Mouse (Mus musculus): Measurements from ENCODE around the gene Ecm2. TPM values are rescaled to one million over a fixed set of nuclear protein-coding genes. Genes with fewer than 3 reads are reported as not detected.

Gene Ecm2
- 15.4 TPM for polyA plus RNA-seq (2014; fragmentation: Illumina TruSeq; extraction: RNeasy Lipid Tissue Mini Kit (QIAGEN cat#74804); ENCODE audit: low read depth, low replicate concordance)

DNA sequence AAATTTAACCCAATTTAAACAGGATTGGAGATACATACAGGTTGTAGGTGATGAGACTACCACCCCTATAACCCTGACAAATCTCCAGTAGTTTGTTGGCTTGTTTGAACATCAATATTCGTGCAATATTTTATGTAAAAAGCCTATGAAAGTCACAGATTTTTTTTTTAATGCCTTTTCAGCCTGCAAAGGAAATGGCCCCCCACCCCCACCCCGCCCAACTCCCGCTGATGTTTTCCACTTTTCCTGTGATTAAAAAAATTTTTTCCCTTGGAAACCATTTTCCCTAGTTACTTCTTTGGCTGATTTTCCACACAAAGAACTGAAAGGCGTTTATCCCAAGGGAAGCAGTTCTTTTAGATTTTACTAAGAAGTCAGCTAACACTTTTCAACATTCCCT is at the start of gene Ecm2:
Gene Ecm2 (plus strand): TSS at position 301 of the 400 bp plus-strand sequence.

GRCm38 (mm10) chr13:49492376-49493368 is 11.9 kb upstream of the Ecm2 start, which contains the start of gene Tes3-ps:
Tes3-ps (plus strand) TSS chr13:49493318.

DNA sequence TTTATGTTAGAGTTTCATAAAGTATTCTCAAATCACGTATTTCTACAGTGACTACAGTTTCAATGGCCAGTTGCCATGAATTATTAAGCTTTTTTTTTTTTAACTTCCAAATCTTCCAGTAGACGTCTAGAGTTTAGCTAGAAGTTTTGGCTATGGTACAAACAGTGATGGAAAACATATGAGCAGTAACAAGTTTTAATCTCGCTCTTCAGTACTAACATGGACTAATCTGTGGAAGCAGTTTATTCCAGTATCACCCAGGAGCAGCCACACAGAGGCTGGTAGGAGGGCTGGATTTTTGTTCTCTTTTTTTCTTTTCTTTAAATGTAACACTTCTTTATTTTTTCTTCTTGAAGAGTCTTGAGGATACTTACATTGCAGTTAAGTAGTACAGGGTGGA is 39.7 kb downstream of the Ecm2 start, which contains the start of gene Aspn:
Gene Aspn (plus strand): TSS at position 165 of the 400 bp plus-strand sequence.

GRCm38 (mm10) chr13:49581541-49582530 is 77.2 kb downstream of the Ecm2 start, which contains the start of gene Omd:
Omd (plus strand) TSS chr13:49582462.

Other genes with a start within 250 kb of the Ecm2 start
- 3.0 TPM for gene Fgd3, start 184.5 kb upstream of the Ecm2 start, polyA plus RNA-seq (2014; fragmentation: Illumina TruSeq; extraction: RNeasy Lipid Tissue Mini Kit (QIAGEN cat#74804); ENCODE audit: low read depth, low replicate concordance)
- gene Bicd2, start 163.2 kb upstream of the Ecm2 start, polyA plus RNA-seq (2014; fragmentation: Illumina TruSeq; extraction: RNeasy Lipid Tissue Mini Kit (QIAGEN cat#74804); ENCODE audit: low read depth, low replicate concordance), result 22.7 TPM
- 14.9 TPM for gene Ippk, start 83.6 kb upstream of the Ecm2 start, polyA plus RNA-seq (2014; fragmentation: Illumina TruSeq; extraction: RNeasy Lipid Tissue Mini Kit (QIAGEN cat#74804); ENCODE audit: low read depth, low replicate concordance)
- gene Tes3-ps, start 11.5 kb upstream of the Ecm2 start, polyA plus RNA-seq (2014; fragmentation: Illumina TruSeq; extraction: RNeasy Lipid Tissue Mini Kit (QIAGEN cat#74804); ENCODE audit: low read depth, low replicate concordance), result 0.12 TPM
- 22.3 TPM for gene Aspn, start 39.6 kb downstream of the Ecm2 start, polyA plus RNA-seq (2014; fragmentation: Illumina TruSeq; extraction: RNeasy Lipid Tissue Mini Kit (QIAGEN cat#74804); ENCODE audit: low read depth, low replicate concordance)
- gene Omd, start 77.7 kb downstream of the Ecm2 start, polyA plus RNA-seq (2014; fragmentation: Illumina TruSeq; extraction: RNeasy Lipid Tissue Mini Kit (QIAGEN cat#74804); ENCODE audit: low read depth, low replicate concordance), result 5.0 TPM
- gene Ogn, start 103.2 kb downstream of the Ecm2 start, polyA plus RNA-seq (2014; fragmentation: Illumina TruSeq; extraction: RNeasy Lipid Tissue Mini Kit (QIAGEN cat#74804); ENCODE audit: low read depth, low replicate concordance), result 116 TPM
- gene Cenpp, start 148.0 kb downstream of the Ecm2 start, polyA plus RNA-seq (2014; fragmentation: Illumina TruSeq; extraction: RNeasy Lipid Tissue Mini Kit (QIAGEN cat#74804); ENCODE audit: low read depth, low replicate concordance), result 2.1 TPM
- gene Nol8, start 148.3 kb downstream of the Ecm2 start, polyA plus RNA-seq (2014; fragmentation: Illumina TruSeq; extraction: RNeasy Lipid Tissue Mini Kit (QIAGEN cat#74804); ENCODE audit: low read depth, low replicate concordance), result 10.6 TPM
- gene Iars, start 177.3 kb downstream of the Ecm2 start, polyA plus RNA-seq (2014; fragmentation: Illumina TruSeq; extraction: RNeasy Lipid Tissue Mini Kit (QIAGEN cat#74804); ENCODE audit: low read depth, low replicate concordance), result 22.6 TPM

Data from adipose tissue, adult 10 weeks (tissue).